8 mouse cellular contexts compared by ENCODE assay signal in the genomic region with DNA sequence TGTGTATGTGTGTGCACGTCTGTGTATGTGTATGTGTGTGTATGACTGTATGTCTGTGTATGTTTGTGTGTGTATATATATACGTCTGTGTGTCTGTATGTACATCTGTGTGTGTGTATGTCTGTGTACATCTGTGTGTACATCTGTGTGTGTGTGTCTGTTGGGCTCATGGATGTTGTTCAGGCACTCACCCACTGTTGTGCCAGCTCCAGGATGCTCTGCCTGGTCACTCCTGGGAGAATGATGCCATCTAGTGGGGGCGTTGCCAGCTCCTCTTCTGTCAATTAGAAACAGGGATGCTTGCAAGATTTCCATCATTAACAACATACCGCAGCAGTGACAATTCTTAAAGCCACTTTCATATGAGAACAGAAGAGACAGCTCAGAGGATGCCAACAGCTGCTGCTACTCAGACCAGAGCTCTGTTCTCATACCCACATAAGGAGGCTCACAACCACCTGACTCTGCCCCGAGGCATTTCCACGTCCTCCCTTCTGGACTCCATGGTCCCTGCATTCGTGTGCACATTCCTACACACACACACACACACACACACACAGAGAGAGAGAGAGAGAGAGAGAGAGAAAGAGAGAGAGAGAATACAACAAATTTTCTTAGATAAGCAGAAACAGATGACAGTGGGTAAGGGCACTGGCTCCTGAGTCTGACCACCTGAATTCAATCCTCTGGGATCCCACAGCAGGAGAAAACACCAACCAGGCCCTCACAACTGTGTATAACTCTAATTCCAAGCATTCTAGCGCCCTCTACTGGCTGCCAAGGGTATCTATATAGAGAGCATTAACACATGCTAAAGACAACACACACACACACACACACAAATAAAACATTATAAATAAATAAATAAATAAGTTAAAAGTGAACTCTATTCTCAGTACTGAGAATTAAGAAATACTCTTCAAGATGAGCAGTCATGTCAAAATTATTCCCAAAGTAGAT.
A peak's percentile ranks its signal among the peaks of the same experiment; 100 is the strongest.
DNase-seq lines count a peak whose midpoint lies in the region; ATAC-seq and TF ChIP-seq lines count a peak whose summit lies in the region.

No protein-coding gene starts in this region.

- H3K36me3 ChIP-seq in forebrain, postnatal 0 days (ENCODE audit: insufficient read depth): peaks cover 47% of the 10 kb centered on the region
- peaks cover 69% of the 10 kb centered on the region for H3K36me3 ChIP-seq in midbrain, embryonic 13.5 days

- H3K27me3 ChIP-seq in forebrain, postnatal 0 days (ENCODE audit: insufficient read depth, low read length): no peaks in the 10 kb centered on the region
- no peaks in the 10 kb centered on the region for H3K27me3 ChIP-seq in midbrain, embryonic 13.5 days

- peak; percentile 15 for DNase-seq in adrenal gland, adult 2 months
- DNase-seq in adrenal gland, adult 8-10 months: no peak
- DNase-seq in left cerebral cortex, adult 2 months (ENCODE audit: extremely low spot score in 1 of 2, low spot score in 2 of 2): no peak
- DNase-seq in left cerebral cortex, adult 8-10 months (ENCODE audit: low spot score in 2 of 2): no peak
- DNase-seq in adrenal gland, postnatal 36 days: peak; percentile 28 to 54
- DNase-seq in forebrain, postnatal 0 days: peak; percentile 57
- no peak for DNase-seq in ovary, adult 18-20 months (ENCODE audit: low spot score)

- peak; percentile 48 for TF ChIP-seq CTCF in left cerebral cortex, adult 2 months (IDR thresholded peaks at IDR 0.05)
- peak; percentile 68 for TF ChIP-seq CTCF in forebrain, postnatal 0 days (IDR thresholded peaks at IDR 0.05; ENCODE audit: low read depth)

- peak; percentile 29; the same call in 1 of the 2 replicates for ATAC-seq in forebrain, postnatal 0 days
- peak; percentile 55 for ATAC-seq in midbrain, embryonic 13.5 days

- H3K27ac ChIP-seq in left cerebral cortex, adult 2 months: no peak overlapping the region
- no peak overlapping the region for H3K27ac ChIP-seq in forebrain, postnatal 0 days (ENCODE audit: low read depth, low read length)
- H3K27ac ChIP-seq in midbrain, embryonic 13.5 days: no peak overlapping the region

- no peaks in the 10 kb centered on the region for H3K9me3 ChIP-seq in forebrain, postnatal 0 days (ENCODE audit: low read length)
- peaks cover 2% of the 10 kb centered on the region; the same call in 1 of the 2 replicates for H3K9me3 ChIP-seq in midbrain, embryonic 13.5 days

- H3K9ac ChIP-seq in forebrain, postnatal 0 days: no peak overlapping the region
- no peak overlapping the region for H3K9ac ChIP-seq in midbrain, embryonic 13.5 days (replicated peaks)

- 75% methylated on average over 8 of the region's 8 CpGs for WGBS in forebrain, postnatal 0 days
- WGBS in midbrain, embryonic 13.5 days: 77% methylated on average over 8 of the region's 8 CpGs

- intact Hi-C loops in left cerebral cortex, adult 2 months (cut with DNase I): no loop called here

- no peak overlapping the region for H3K4me3 ChIP-seq in left cerebral cortex, adult 2 months
- no peak overlapping the region for H3K4me3 ChIP-seq in forebrain, postnatal 0 days (ENCODE audit: low read depth, low read length)
- no peak overlapping the region for H3K4me3 ChIP-seq in midbrain, embryonic 13.5 days (replicated peaks)

- H3K4me2 ChIP-seq in forebrain, postnatal 0 days (ENCODE audit: low read depth): no peak overlapping the region
- no peak overlapping the region for H3K4me2 ChIP-seq in midbrain, embryonic 13.5 days (replicated peaks)

- H3K4me1 ChIP-seq in forebrain, postnatal 0 days (ENCODE audit: insufficient read depth): no peaks in the 10 kb centered on the region
- no peaks in the 10 kb centered on the region for H3K4me1 ChIP-seq in midbrain, embryonic 13.5 days (replicated peaks)

Comparison
In these comparisons a context has a peak if more than half of its experiments do, and no peak if none do; other contexts are left out.
1. DNase-seq: peak in adrenal gland, adult 2 months (single experiment), adrenal gland, postnatal 36 days (2 of 2) and forebrain, postnatal 0 days (single experiment); none in adrenal gland, adult 8-10 months (single experiment), left cerebral cortex, adult 2 months (0 of 2), left cerebral cortex, adult 8-10 months (0 of 2) and ovary, adult 18-20 months (single experiment).